13 mouse cellular contexts compared by ENCODE assay signal in the genomic region with DNA sequence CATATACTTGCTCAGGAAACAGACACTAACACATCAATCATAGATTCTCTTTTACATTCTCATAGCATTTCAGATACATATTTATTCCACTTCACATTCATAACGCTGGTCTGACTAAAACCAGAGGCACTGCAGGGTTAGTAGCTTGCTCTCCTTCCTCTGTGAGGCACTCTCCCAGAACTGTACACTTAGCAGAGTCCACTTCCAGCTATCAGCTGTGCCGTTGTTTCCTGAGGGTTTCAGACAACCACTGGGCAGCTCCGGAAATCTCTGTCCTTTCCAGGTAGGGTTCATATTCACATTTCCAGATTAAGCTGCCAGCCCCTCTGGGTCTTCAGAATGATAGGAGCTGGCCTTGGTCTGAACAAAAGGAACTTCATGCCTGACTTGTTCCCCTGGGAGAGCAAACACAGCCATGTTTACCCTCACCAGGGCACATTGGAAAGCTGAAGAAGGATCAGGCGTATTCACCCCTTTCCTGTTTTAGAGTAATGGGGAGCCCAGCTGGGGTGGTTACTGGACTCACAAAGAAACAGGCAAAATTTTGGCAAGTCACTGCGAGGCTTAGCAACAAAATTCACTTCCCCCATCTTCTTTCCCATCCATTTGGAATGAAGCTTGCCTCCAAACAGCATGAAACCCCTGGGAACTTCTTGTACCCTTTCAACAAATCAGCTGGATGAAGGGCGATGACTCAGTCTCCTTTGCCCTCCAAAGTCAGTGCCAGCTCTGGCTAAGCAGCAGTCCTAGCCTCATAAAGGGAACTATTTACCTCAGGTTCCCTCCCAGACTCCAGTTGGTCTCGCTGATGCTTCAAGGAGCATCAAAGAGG.
A peak's percentile ranks its signal among the peaks of the same experiment; 100 is the strongest.
DNase-seq lines count a peak whose midpoint lies in the region; ATAC-seq lines count a peak whose summit lies in the region.
"Had no signal": no experiment of that assay in that cellular context is flagged by ENCODE, and none has a peak within 500 bp of the region (broad histone marks: within the 10 kb centered on the region; RNA-seq: fewer than 3 reads in every experiment).

No protein-coding gene starts in this region.

- H3K4me3 ChIP-seq in hindbrain, embryonic 16.5 days (ENCODE audit: low read length) = no peak overlapping the region
- no peak overlapping the region for H3K4me3 ChIP-seq in neural tube, embryonic 14.5 days (ENCODE audit: low read depth, low read length)
- H3K4me3 ChIP-seq: limb, embryonic 12.5 days; myocyte had no signal

- no peaks in the 10 kb centered on the region; the same call in 1 of the 2 replicates for H3K4me1 ChIP-seq in hindbrain, embryonic 16.5 days (ENCODE audit: control insufficient read depth, insufficient read depth, low read depth, low read length)
- no peaks in the 10 kb centered on the region for H3K4me1 ChIP-seq in neural tube, embryonic 14.5 days (ENCODE audit: control insufficient read depth, insufficient read depth, low read length)
- H3K4me1 ChIP-seq: limb, embryonic 12.5 days had no signal

- no peaks in the 10 kb centered on the region for H3K27me3 ChIP-seq in hindbrain, embryonic 16.5 days (replicated peaks; ENCODE audit: control insufficient read depth, insufficient read depth, low read length)
- H3K27me3 ChIP-seq in neural tube, embryonic 14.5 days (ENCODE audit: control insufficient read depth, insufficient read depth, low read length) = no peaks in the 10 kb centered on the region
- H3K27me3 ChIP-seq: limb, embryonic 12.5 days had no signal

- no peaks in the 10 kb centered on the region for H3K36me3 ChIP-seq in hindbrain, embryonic 16.5 days (ENCODE audit: control insufficient read depth, insufficient read depth, low read length)
- no peaks in the 10 kb centered on the region for H3K36me3 ChIP-seq in neural tube, embryonic 14.5 days (ENCODE audit: control insufficient read depth, insufficient read depth, low read length)
- H3K36me3 ChIP-seq: limb, embryonic 12.5 days had no signal

- intact Hi-C loops in left cerebral cortex, postnatal 4 days (cut with DNase I) = no loop called here

- DNase-seq in left cerebral cortex, postnatal 4 days = peak; percentile 39
- no peak for DNase-seq in left cerebral cortex, adult 18-20 months (ENCODE audit: low spot score in 2 of 2)
- peak; percentile 6 for DNase-seq in cerebellum, adult 8-10 months
- DNase-seq in thymus, postnatal 4 days = no peak
- DNase-seq in spleen, postnatal 14 days (ENCODE audit: low spot score in 2 of 2) = no peak
- DNase-seq: adrenal gland, postnatal 10 days; kidney, adult 8-10 months; lung, postnatal 10 days; thymus, adult 18-20 months had no signal

- peak; percentile 92 for ATAC-seq in hindbrain, embryonic 16.5 days
- ATAC-seq in neural tube, embryonic 14.5 days (ENCODE audit: low read depth) = peak; percentile 70; the same call in 1 of the 2 replicates

- H3K9me3 ChIP-seq in hindbrain, embryonic 16.5 days (ENCODE audit: control insufficient read depth, low read length) = no peaks in the 10 kb centered on the region
- no peaks in the 10 kb centered on the region for H3K9me3 ChIP-seq in neural tube, embryonic 14.5 days (ENCODE audit: control insufficient read depth, low read length)
- H3K9me3 ChIP-seq: limb, embryonic 12.5 days had no signal

- peak overlapping the region; percentile 71 for H3K27ac ChIP-seq in hindbrain, embryonic 16.5 days (ENCODE audit: low read depth, low read length)
- H3K27ac ChIP-seq in neural tube, embryonic 14.5 days (ENCODE audit: low read depth, low read length) = no peak overlapping the region
- H3K27ac ChIP-seq: limb, embryonic 12.5 days had no signal

- WGBS in hindbrain, embryonic 16.5 days = 58% methylated on average over 7 of the region's 7 CpGs
- 74% methylated on average over 7 of the region's 7 CpGs for WGBS in neural tube, embryonic 14.5 days

- no peak overlapping the region for H3K4me2 ChIP-seq in hindbrain, embryonic 16.5 days (ENCODE audit: low read length)
- no peak overlapping the region for H3K4me2 ChIP-seq in neural tube, embryonic 14.5 days (ENCODE audit: low read depth, low read length)
- H3K4me2 ChIP-seq: limb, embryonic 12.5 days had no signal

- H3K9ac ChIP-seq in hindbrain, embryonic 16.5 days (ENCODE audit: low read depth, low read length) = no peak overlapping the region
- no peak overlapping the region for H3K9ac ChIP-seq in neural tube, embryonic 14.5 days (replicated peaks; ENCODE audit: low read depth, low read length)
- H3K9ac ChIP-seq: limb, embryonic 12.5 days had no signal

Comparison
In these comparisons a context has a peak if more than half of its experiments do, and no peak if none do; other contexts are left out.
1. DNase-seq: peak in left cerebral cortex, postnatal 4 days (single experiment) and cerebellum, adult 8-10 months (single experiment); none in left cerebral cortex, adult 18-20 months (0 of 2), thymus, postnatal 4 days (single experiment) and spleen, postnatal 14 days (0 of 2).